Mouse (Mus musculus): Measurements from ENCODE around the gene Ptprm. TPM values are rescaled to one million over a fixed set of nuclear protein-coding genes. Genes with fewer than 3 reads are reported as not detected.

The Ptprm gene
- polyA plus RNA-seq, 1 experiment from 2014 or later, result 12.9 TPM

DNA sequence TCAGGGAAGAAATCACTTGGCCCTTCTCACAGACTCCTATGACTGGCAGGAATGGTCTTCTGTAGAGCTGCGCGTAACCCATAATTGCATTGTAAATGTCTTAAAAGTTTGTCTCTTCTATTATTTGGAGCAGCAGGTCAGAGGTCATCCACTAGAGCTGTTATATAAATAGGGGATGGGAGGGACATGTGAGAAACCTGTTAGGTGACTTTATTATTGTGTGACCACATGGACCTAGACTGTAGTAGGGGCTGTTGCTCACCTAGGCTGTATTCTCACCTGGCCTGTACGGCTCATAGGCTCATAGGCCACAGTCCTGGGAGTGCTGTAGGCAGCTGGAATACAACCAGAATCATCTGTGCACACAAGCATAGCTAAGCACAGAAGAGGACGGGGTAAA is 645.5 kb downstream of the Ptprm start:
- no peak for ATAC-seq (ENCODE audit: low read depth)

DNA sequence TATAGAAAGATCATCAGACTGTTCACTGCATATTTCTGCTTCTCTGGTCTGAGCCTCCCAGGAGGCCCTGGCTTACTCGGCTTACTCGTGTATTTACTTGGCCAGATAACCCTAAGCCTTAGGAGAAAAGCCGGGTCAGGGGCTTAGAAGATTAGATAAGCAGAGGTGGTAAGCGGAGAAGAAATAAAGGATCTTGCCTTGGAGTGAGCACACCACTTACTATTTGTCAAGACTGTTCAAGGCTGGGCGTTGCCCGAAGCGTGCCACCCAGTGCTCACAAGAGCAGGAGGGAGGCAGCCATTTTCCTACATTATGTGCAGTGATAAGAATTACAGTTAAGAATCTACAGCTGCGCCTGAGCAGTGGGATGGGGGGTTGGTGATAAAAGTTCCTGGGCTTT is 646.6 kb downstream of the Ptprm start:
- WGBS, result 81% methylated on average over 8 of the region's 8 CpGs

More for the DNA sequence above, 645.5 kb downstream of the Ptprm start:
- no peaks in the 10 kb centered on the region for H3K9me3 ChIP-seq
- no peak overlapping the region for H3K9ac ChIP-seq
- H3K27ac ChIP-seq (replicated peaks), result no peak overlapping the region
- no peaks in the 10 kb centered on the region for H3K36me3 ChIP-seq
- H3K27me3 ChIP-seq, result no peaks in the 10 kb centered on the region; the same call in 1 of the 2 replicates
- 94% methylated on average over 4 of the region's 4 CpGs for WGBS
- H3K4me3 ChIP-seq, result no peak overlapping the region
- no peaks in the 10 kb centered on the region for H3K4me1 ChIP-seq (replicated peaks)
- no peak overlapping the region for H3K4me2 ChIP-seq

DNA sequence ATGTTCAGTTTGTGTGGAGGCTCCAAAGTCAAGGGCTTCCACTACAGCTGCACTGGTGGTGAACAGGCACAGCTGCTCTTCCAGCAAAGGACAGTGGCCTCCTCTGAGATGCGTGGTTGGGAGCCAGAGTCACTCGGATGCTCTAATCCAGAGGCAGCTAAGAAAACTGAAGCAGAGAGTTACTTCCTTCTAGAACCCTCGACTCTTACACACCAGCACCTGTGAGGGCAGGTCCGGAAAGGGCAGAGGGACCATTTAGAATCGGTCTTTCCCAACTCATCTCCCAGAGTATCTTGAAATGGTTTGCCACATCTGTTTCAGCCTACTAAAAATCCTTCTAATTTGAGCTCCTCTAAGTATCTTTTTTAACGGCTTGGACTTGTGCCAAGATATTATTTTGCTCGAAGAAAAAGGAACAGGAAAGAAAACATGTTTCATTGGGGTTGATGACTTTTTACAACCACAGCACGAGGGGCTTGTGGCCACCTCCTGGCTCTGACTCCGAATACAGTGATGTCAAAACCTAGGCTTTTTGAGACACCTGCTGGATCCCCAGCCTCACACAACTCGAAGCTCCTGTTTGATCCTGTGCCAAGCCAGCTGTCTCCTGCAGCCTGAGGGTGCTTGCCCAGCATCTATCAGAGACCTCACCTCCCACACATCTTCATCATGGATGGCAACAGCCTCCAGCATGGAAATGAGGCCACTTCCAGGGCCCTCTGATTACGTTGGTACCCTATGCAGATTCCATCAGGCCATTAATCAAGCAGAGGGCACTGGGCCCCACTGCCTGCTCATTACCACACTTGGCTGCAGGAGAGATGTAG is 652.7 kb downstream of the Ptprm start:
- Histone ChIP-seq H3K9ac (no peak overlapping the region), H3K27me3 (no peaks in the 10 kb centered on the region), H3K36me3 (no peaks in the 10 kb centered on the region), H3K9me3 (no peaks in the 10 kb centered on the region), H3K4me3 (no peak overlapping the region), H3K27ac (replicated peaks) (0 out of 2 replicates have a peak overlapping the region, but pooled peaks have one; percentile 2), H3K4me2 (no peak overlapping the region), H3K4me1 (replicated peaks) (peaks cover 28% of the 10 kb centered on the region)
- peak; percentile 47 for ATAC-seq (ENCODE audit: low read depth)
- WGBS, result 51% methylated on average over 11 of the region's 11 CpGs

More for the DNA sequence above, 646.6 kb downstream of the Ptprm start:
- H3K4me3 ChIP-seq, result no peak overlapping the region
- H3K27ac ChIP-seq (replicated peaks), result no peak overlapping the region
- H3K27me3 ChIP-seq, result no peaks in the 10 kb centered on the region; the same call in 1 of the 2 replicates
- H3K36me3 ChIP-seq, result no peaks in the 10 kb centered on the region
- no peak overlapping the region for H3K9ac ChIP-seq
- no peaks in the 10 kb centered on the region for H3K4me1 ChIP-seq (replicated peaks)
- ATAC-seq (ENCODE audit: low read depth), result no peak
- no peak overlapping the region for H3K4me2 ChIP-seq
- H3K9me3 ChIP-seq, result no peaks in the 10 kb centered on the region

DNA sequence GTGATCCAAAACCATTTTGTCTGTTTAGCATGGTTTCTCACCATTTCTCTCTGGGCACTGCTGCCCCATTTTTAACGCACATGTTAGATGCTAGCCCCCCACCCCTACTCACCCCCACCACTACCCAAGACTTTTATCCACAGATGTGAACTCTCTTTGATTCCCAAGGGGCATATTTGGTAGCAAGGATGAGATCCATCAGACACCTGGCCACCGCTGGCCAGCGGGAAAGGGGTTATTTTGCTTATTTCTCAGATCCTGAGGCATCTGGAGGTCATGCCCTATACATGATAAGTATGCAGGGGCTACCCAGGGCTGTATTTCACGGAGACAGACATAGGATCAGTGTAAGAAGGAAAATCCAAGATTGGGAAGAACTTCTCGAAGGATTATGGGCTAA is 654.4 kb downstream of the Ptprm start:
- Histone ChIP-seq H3K9me3 (no peaks in the 10 kb centered on the region), H3K9ac (no peak overlapping the region), H3K36me3 (no peaks in the 10 kb centered on the region), H3K27ac (replicated peaks) (no peak overlapping the region), H3K4me2 (no peak overlapping the region), H3K4me1 (replicated peaks) (peaks cover 40% of the 10 kb centered on the region), H3K27me3 (no peaks in the 10 kb centered on the region), H3K4me3 (no peak overlapping the region)
- ATAC-seq (ENCODE audit: low read depth), result no peak
- WGBS, result 78% methylated on average over 5 of the region's 5 CpGs

DNA sequence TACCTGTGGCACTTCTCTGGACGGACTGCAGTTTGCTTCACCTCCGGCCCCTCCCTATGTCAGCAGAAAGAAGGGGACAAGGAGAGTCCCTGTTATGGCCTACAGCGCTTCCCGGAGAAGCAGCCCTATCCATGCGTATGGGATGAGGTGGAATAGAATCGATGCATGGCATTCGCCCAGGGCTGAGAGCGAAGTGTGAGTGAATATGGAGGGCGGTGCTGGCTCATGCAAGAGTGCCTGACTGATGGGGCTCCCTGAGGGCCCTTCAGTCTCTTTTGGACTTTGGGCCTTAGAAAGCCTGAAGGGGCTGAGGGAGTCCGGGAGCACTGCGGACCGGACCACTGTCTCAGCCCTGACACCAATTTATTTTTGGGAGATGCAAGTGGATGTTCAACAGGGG is 656.6 kb downstream of the Ptprm start:
- no peaks in the 10 kb centered on the region for H3K9me3 ChIP-seq
- ATAC-seq (ENCODE audit: low read depth), result no peak
- no peaks in the 10 kb centered on the region for H3K36me3 ChIP-seq
- H3K4me2 ChIP-seq, result no peak overlapping the region
- 78% methylated on average over 12 of the region's 12 CpGs for WGBS
- no peak overlapping the region for H3K4me3 ChIP-seq
- no peak overlapping the region for H3K9ac ChIP-seq
- no peaks in the 10 kb centered on the region for H3K27me3 ChIP-seq
- no peak overlapping the region for H3K27ac ChIP-seq (replicated peaks)
- H3K4me1 ChIP-seq (replicated peaks), result peaks cover 55% of the 10 kb centered on the region

DNA sequence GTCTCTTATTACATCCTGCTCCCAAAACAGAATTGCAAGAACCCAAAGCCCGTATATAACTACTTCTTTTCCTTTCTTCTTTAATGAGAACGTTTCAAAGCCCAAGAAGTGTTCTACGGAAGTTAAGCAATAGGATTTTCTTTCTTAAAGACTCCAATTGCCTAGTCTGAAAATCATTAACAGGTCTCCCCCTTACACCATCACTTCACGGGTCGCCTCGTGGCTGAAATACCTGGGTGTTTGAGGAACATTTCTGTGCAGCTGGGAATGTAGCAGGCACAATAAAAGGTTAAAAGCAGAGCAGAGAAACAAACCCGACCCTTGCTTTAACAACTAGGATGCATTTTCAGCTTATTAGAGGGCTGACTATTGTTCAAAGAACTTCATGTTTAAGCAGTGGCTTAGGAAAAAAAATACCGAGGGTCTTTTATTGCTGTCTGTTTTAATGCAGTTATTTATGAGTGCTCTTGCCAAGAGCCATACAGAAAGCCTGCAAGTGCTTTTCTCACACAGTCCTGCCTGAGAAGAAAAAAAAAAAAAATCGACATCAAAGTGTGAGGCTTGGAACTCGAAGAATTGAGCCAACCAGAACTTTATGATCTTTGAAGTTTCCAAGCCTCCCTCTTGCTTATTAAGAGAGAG is 657.6 kb downstream of the Ptprm start:
- Histone ChIP-seq H3K27ac (replicated peaks) (no peak overlapping the region), H3K9ac (no peak overlapping the region), H3K4me2 (no peak overlapping the region), H3K36me3 (no peaks in the 10 kb centered on the region), H3K9me3 (no peaks in the 10 kb centered on the region), H3K4me1 (replicated peaks) (peaks cover 46% of the 10 kb centered on the region), H3K27me3 (no peaks in the 10 kb centered on the region), H3K4me3 (no peak overlapping the region)
- 12% methylated on average over 10 of the region's 10 CpGs for WGBS
- no peak for ATAC-seq (ENCODE audit: low read depth)

DNA sequence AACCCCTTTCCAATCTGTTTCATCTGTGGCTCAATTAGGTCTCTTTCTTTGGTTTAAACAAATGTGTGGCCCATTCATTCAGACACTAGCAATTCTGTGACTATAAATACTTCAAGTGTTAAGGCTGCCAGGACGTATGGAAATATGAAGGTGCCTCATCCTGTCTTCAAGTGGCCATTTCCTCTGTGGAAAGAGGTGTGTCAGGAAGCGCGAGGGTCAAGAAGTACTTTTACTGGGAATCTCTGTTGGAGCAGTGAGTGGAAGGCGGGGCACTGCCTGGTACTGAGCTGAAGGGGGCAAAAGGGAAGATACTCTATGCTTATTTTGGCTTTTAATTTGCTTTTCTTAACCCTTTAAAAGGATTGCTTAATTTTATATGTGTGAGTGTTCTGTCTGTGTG is 659.9 kb downstream of the Ptprm start:
- Histone ChIP-seq H3K27me3 (no peaks in the 10 kb centered on the region), H3K4me1 (replicated peaks) (peaks cover 39% of the 10 kb centered on the region), H3K9ac (no peak overlapping the region), H3K4me2 (no peak overlapping the region), H3K4me3 (no peak overlapping the region), H3K36me3 (no peaks in the 10 kb centered on the region), H3K9me3 (no peaks in the 10 kb centered on the region), H3K27ac (replicated peaks) (no peak overlapping the region)
- 65% methylated on average over 4 of the region's 4 CpGs for WGBS
- no peak for ATAC-seq (ENCODE audit: low read depth)

DNA sequence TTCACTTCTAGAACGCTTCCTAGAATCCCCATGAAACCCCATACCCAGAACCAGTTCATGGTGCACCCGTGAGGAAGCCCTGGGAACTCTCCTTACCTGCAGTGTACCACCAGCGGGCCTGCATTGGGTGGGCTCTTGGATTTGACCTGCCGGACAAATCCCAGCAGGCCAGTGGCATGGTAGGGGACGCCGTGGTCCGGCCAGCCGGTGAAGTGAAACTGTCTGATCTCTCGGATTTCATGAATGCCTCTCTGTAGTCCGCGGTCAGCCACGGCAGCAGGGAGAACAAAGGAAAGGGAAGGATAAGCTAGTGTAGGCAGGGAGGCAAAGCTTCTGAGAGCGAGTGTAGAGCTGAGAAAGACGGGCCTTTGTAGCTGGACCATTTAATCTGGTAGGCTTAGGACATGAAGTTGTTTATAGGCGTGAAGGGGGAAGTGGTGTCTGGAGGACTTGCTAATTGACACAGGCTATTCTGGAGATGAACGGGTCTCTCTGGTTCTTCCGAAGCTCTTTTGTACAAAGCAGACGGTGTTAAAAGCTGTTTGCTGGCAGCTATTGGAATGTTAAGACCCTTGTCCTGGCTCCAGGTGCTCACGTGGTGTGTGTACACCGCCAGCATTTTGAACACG is 660.5 kb downstream of the Ptprm start:
- Histone ChIP-seq H3K27me3 (no peaks in the 10 kb centered on the region), H3K4me3 (no peak overlapping the region), H3K4me2 (peak overlapping the region; percentile 11; the same call in 1 of the 2 replicates), H3K4me1 (replicated peaks) (peaks cover 39% of the 10 kb centered on the region), H3K36me3 (no peaks in the 10 kb centered on the region), H3K27ac (replicated peaks) (peak overlapping the region; percentile 54), H3K9ac (peak overlapping the region; percentile 1; the same call in 1 of the 2 replicates), H3K9me3 (no peaks in the 10 kb centered on the region)
- peak; percentile 55; the same call in 1 of the 2 replicates for ATAC-seq (ENCODE audit: low read depth)
- 25% methylated on average over 21 of the region's 21 CpGs for WGBS

DNA sequence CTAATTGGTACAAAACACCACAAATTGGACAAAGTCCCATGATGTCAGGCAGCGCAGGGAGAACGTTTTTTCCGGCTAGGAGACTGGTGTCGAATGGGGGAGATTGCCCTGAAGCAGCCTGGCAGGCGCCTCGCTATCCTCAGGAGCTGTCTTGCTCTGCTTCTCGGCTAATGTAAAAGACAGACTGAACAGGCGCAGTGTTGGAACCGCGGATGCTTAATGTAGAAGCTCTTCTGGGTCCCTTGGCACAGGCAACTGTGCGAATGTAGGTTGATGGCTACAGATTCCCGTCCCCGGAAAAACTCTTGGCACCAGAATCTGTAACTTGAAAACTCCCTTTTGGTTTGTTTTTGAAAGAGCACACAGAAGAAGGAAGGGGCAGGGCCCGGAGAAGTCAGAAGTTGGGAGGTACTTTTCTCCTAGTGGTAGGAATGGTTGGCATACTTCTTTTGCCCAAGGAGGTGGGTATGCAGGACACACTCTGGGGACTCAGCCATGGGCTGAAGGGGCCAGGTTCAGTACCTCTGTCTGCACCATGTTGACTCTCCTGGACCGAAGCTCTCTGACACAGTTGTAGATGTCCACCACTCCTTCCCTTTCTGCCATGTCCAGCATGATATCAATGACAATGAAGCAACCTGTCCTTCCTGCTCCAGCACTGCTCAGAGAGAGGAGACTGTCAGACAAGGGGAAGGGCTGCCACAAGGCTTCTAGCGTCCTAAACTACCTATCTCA is 661.1 kb downstream of the Ptprm start:
- no peaks in the 10 kb centered on the region for H3K27me3 ChIP-seq
- ATAC-seq (ENCODE audit: low read depth), result no peak; the same call in 1 of the 2 replicates
- WGBS, result 82% methylated on average over 16 of the region's 16 CpGs
- peak overlapping the region; percentile 54 for H3K27ac ChIP-seq (replicated peaks)
- peaks cover 40% of the 10 kb centered on the region for H3K4me1 ChIP-seq (replicated peaks)
- H3K4me3 ChIP-seq, result no peak overlapping the region
- peak overlapping the region; percentile 11; the same call in 1 of the 2 replicates for H3K4me2 ChIP-seq
- no peaks in the 10 kb centered on the region for H3K9me3 ChIP-seq
- H3K36me3 ChIP-seq, result no peaks in the 10 kb centered on the region
- H3K9ac ChIP-seq, result 0 out of 2 replicates have a peak overlapping the region, but pooled peaks have one; percentile 1

DNA sequence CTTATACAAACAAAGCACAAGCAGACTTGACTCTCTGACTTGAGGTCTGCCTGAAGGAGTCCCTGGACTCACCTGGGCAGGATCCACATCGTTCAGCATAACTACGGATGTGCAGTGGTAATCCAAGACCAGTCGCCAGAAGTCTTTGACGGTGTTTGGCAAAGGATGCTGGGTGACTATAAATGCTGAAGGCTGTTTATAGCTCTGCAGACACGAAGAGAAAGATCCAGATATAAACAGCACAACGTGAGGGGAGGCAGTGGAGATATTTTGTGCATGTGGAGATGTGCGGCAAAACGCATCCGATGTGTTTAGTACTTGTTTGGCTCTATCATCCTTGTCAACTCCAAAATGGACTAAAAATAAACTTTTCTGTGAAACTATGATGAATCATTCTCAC is 666.1 kb downstream of the Ptprm start:
- Histone ChIP-seq H3K4me3 (no peak overlapping the region), H3K36me3 (no peaks in the 10 kb centered on the region), H3K27me3 (no peaks in the 10 kb centered on the region), H3K4me2 (no peak overlapping the region), H3K27ac (replicated peaks) (peak overlapping the region; percentile 42; the same call in 1 of the 2 replicates), H3K9ac (no peak overlapping the region), H3K9me3 (no peaks in the 10 kb centered on the region), H3K4me1 (replicated peaks) (peaks cover 23% of the 10 kb centered on the region)
- 91% methylated on average over 9 of the region's 9 CpGs for WGBS
- no peak for ATAC-seq (ENCODE audit: low read depth)

DNA sequence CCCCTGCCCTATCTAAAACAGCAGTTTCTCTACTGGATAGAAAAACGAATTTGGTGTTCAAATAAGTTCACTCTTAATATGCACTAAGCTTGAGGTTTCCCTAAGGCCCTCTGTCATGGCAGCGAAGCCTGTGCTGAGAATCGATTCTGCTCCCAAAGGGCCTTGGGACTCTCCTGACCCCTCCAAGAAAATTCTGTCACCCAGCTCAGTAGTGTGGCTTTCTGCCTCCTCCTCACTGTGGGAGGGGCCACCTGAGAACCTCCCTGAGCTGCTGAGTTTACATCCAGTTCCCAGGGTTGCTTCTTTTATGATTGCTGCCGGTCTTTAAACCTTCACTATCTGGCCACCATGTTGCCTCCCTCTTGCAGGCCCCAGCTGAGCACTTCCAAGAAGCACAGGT is 666.7 kb downstream of the Ptprm start:
- Histone ChIP-seq H3K9me3 (no peaks in the 10 kb centered on the region), H3K27ac (replicated peaks) (peak overlapping the region; percentile 42), H3K4me2 (no peak overlapping the region), H3K27me3 (no peaks in the 10 kb centered on the region), H3K36me3 (no peaks in the 10 kb centered on the region), H3K9ac (no peak overlapping the region), H3K4me3 (no peak overlapping the region), H3K4me1 (replicated peaks) (peaks cover 23% of the 10 kb centered on the region)
- no peak for ATAC-seq (ENCODE audit: low read depth)
- 76% methylated on average over 4 of the region's 4 CpGs for WGBS

All from neural tube, embryonic 13.5 days (tissue).